Mouse (Mus musculus) heart, adult 2 months (tissue): Measurements from ENCODE around the gene Anks1b. TPM values are rescaled to one million over a fixed set of nuclear protein-coding genes. Genes with fewer than 3 reads are reported as not detected.
A peak's percentile ranks its signal among the peaks of the same experiment; 100 is the strongest.

Experiments used
- DNase-seq, 2 experiments: peaks; one replicate each; pipeline ENCODE4 v3.0.0; 2021
- H3K27ac ChIP-seq: fragments of 200-600 bp; 2 replicates; pipeline ENCODE4 v1.8.1; 2022
- H3K27me3 ChIP-seq: fragments of 200-500 bp; 2 replicates; pipeline ENCODE4 v1.6.1; 2012; ENCODE audit warnings: mild to moderate bottlenecking, low read length, inconsistent platforms, mixed read lengths; ENCODE audit not compliant: control insufficient read depth, insufficient read depth
- H3K36me3 ChIP-seq: fragments of 200-500 bp; 2 replicates; pipeline ENCODE4 v1.6.1; 2012; ENCODE audit warnings: low read length, inconsistent platforms; ENCODE audit not compliant: control insufficient read depth, insufficient read depth
- H3K4me1 ChIP-seq: fragments of 200-500 bp; 2 replicates; pipeline ENCODE4 v1.6.1; 2011; ENCODE audit warnings: low read length; ENCODE audit not compliant: control insufficient read depth, insufficient read depth
- H3K4me3 ChIP-seq: fragments of 200-600 bp; 2 replicates; pipeline ENCODE4 v1.8.1; 2022
- H3K79me2 ChIP-seq: fragments of 200-500 bp; replicated peaks from 2 replicates; pipeline ENCODE4 v1.6.1; 2012; ENCODE audit warnings: mild to moderate bottlenecking, inconsistent platforms, low read length, moderate library complexity, mixed read lengths; ENCODE audit not compliant: control insufficient read depth, insufficient read depth
- H3K9ac ChIP-seq: fragments of 200-500 bp; 2 replicates; pipeline ENCODE4 v1.6.1; 2012; ENCODE audit warnings: low read depth, mild to moderate bottlenecking, control low read depth, inconsistent platforms, low read length, mixed read lengths
- CTCF ChIP-seq: fragments of 200-600 bp; IDR thresholded peaks from 2 replicates; pipeline ENCODE4 v1.8.1; 2022; ENCODE audit warnings: antibody characterized with exemption, mild to moderate bottlenecking, moderate library complexity
- EP300 ChIP-seq: fragments of 200-500 bp; IDR thresholded peaks from 2 replicates; pipeline ENCODE4 v1.6.1; 2011; ENCODE audit warnings: low read depth, low read length, control low read depth; ENCODE audit not compliant: insufficient read depth
- POLR2A ChIP-seq: fragments of 200-500 bp; IDR thresholded peaks from 2 replicates; pipeline ENCODE4 v1.6.1; 2011; ENCODE audit warnings: mild to moderate bottlenecking, low read depth, low read length, control low read depth; ENCODE audit not compliant: insufficient read depth
- whole genome bisulfite sequencing: fragments of 180-500 bp; shearing (Covaris S2); methylation state at CpG from one replicate; pipeline ENCODE4 v1.1.7; 2018; 5-methylcytosine and 5-hydroxymethylcytosine counted together
- intact Hi-C: fragments of 180-260 bp; cut with DNase I; formaldehyde crosslinking; loops from one replicate; pipeline ENCODE4 v1.15.1; 2025
- polyA plus RNA-seq: library from polyadenylated mRNA; depleted of rRNA; stranded (reverse); fragments of >200 nt; gene quantifications from 2 replicates; pipeline ENCODE4 v1.2.3, GENCODE M21; 2012
- total RNA-seq, 2 experiments: library from RNA; stranded (reverse); gene quantifications; 2 replicates each; pipeline ENCODE4 v1.2.3; 2021

Gene Anks1b
- total and polyA plus RNA-seq, 3 experiments = 0.16 to 0.80 (median 0.52) TPM

- WGBS = 20% methylated on average over 5 of the region's 5 CpGs
- Histone ChIP-seq H3K27ac (no peak overlapping the region), H3K27me3 (no peaks in the 10 kb centered on the region), H3K79me2 (no peaks in the 10 kb centered on the region), H3K4me1 (no peaks in the 10 kb centered on the region), H3K9ac (no peak overlapping the region), H3K4me3 (no peak overlapping the region), H3K36me3 (no peaks in the 10 kb centered on the region)
- DNase-seq = no peak
- intact Hi-C loops = loop anchor here (10.0 kb wide), 1 partner anchor 578 kb away; no protein-coding TSS in a partner anchor
- no peak for TF ChIP-seq POLR2A
- peak; percentile 30 for TF ChIP-seq CTCF
- no peak for TF ChIP-seq EP300
Measured at GRCm38 (mm10) chr10:90043287-90043686, 170.0 kb downstream of the Anks1b start.

- DNase-seq = no peak
- Histone ChIP-seq H3K4me3 (no peak overlapping the region), H3K27me3 (no peaks in the 10 kb centered on the region), H3K79me2 (no peaks in the 10 kb centered on the region), H3K4me1 (no peaks in the 10 kb centered on the region), H3K27ac (no peak overlapping the region), H3K9ac (no peak overlapping the region), H3K36me3 (no peaks in the 10 kb centered on the region)
- TF ChIP-seq CTCF = peak; percentile 46
- TF ChIP-seq EP300 = no peak
- intact Hi-C loops = loop anchor here (10.0 kb wide), 1 partner anchor 579 kb away; no protein-coding TSS in a partner anchor
- 35% methylated on average over 2 of the region's 2 CpGs for WGBS
Measured at GRCm38 (mm10) chr10:90043773-90044172, 170.5 kb downstream of the Anks1b start.

DNA sequence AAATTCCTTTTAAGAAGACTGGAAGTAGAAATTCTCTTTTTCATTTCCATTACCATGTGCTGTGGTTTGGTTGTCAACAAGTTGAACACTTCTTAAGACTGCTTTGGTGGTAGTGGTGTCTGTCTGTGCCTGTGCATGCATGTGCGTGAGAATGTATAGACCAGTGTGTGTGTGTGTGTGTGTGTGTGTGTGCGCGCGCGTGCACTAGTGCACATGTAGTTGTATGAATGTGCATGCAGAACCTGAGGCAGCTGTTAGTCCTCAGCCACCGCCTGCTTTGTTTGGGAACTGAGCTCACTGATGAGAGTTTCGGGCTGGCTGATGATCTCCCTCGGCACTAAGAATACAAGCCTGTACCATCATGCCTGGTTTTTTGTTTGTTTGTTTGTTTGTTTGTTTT lies 170.9 kb downstream of the Anks1b start:
- DNase-seq = no peak
- no peak overlapping the region for H3K4me3 ChIP-seq
- H3K27me3 ChIP-seq = no peaks in the 10 kb centered on the region
- H3K27ac ChIP-seq = no peak overlapping the region
- WGBS = 89% methylated on average over 8 of the region's 8 CpGs
- no peaks in the 10 kb centered on the region for H3K79me2 ChIP-seq
- TF ChIP-seq EP300 (no peak), CTCF (no peak), POLR2A (no peak)
- H3K36me3 ChIP-seq = no peaks in the 10 kb centered on the region
- no peak overlapping the region for H3K9ac ChIP-seq
- H3K4me1 ChIP-seq = no peaks in the 10 kb centered on the region
- intact Hi-C loops = loop anchor here (10.0 kb wide), 1 partner anchor 579 kb away; no protein-coding TSS in a partner anchor

DNA sequence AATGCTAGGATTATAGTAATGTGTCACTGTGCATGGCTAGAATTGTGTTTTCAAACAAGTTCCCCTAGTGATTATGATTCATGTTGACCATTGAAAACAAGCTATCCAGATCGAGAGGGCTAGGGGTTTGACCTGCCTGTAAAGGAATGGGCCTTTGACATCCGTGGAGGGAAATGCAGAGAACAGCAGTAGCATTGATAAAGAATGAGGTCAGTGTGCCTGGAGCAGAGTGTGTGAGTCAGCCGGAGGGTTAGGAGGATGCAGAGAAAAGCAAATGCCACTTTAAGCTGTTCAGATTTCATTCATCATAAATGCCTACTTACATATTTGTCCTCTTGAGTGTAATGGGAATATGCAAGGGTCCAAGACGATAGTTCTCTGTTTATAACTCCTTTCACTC lies 195.3 kb downstream of the Anks1b start:
- DNase-seq = no peak
- Histone ChIP-seq H3K9ac (no peak overlapping the region), H3K36me3 (no peaks in the 10 kb centered on the region), H3K27me3 (no peaks in the 10 kb centered on the region), H3K4me1 (no peaks in the 10 kb centered on the region), H3K79me2 (no peaks in the 10 kb centered on the region), H3K27ac (no peak overlapping the region), H3K4me3 (no peak overlapping the region)
- 24% methylated on average over 4 of the region's 4 CpGs for WGBS
- TF ChIP-seq CTCF (no peak), EP300 (no peak), POLR2A (no peak)
- intact Hi-C loops = no loop called here

DNA sequence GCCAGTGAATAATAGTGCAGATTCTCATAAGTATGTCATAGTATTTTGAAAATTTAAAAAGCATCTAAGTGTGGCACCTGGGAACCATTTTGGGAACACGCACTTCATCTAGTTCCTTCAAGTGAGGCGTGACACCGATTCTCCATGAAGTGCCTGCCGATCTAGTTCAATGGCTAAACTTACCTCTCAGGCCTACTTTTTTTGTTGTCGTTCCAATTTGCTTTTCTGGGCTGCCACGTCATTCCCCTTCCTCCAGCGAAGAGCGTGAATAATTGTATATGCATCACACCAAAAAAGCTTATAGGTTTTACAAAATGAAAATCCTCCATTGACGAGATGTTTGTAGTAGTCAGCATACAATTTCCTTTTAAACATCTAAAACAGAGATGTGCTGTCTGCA lies 204.6 kb downstream of the Anks1b start:
- no peaks in the 10 kb centered on the region for H3K27me3 ChIP-seq
- no peak overlapping the region for H3K4me3 ChIP-seq
- no peaks in the 10 kb centered on the region for H3K79me2 ChIP-seq
- intact Hi-C loops = no loop called here
- no peak for TF ChIP-seq POLR2A
- TF ChIP-seq EP300 = no peak
- no peak for DNase-seq
- H3K9ac ChIP-seq = no peak overlapping the region
- no peaks in the 10 kb centered on the region for H3K36me3 ChIP-seq
- H3K27ac ChIP-seq = no peak overlapping the region
- no peaks in the 10 kb centered on the region for H3K4me1 ChIP-seq
- 85% methylated on average over 9 of the region's 9 CpGs for WGBS

GRCm38 (mm10) chr10:90081151-90081550 lies 207.8 kb downstream of the Anks1b start:
- H3K4me3 ChIP-seq = no peak overlapping the region
- H3K9ac ChIP-seq = no peak overlapping the region
- H3K27ac ChIP-seq = no peak overlapping the region
- no peaks in the 10 kb centered on the region for H3K79me2 ChIP-seq
- WGBS = 49% methylated on average over 3 of the region's 3 CpGs
- no peaks in the 10 kb centered on the region for H3K36me3 ChIP-seq
- H3K27me3 ChIP-seq = no peaks in the 10 kb centered on the region
- no peak for DNase-seq
- intact Hi-C loops = loop anchor here (1.0 kb wide), 1 partner anchor 609 kb away; no protein-coding TSS in a partner anchor
- TF ChIP-seq EP300 (no peak), CTCF (no peak), POLR2A (no peak)
- H3K4me1 ChIP-seq = no peaks in the 10 kb centered on the region
